Mouse (Mus musculus) limb, embryonic 11.5 days (tissue): Measurements from ENCODE around the gene Pih1d1. TPM values are rescaled to one million over a fixed set of nuclear protein-coding genes. Genes with fewer than 3 reads are reported as not detected.
"Not testable (repeated sequence)": the region's sequence is repeated elsewhere in the genome, so short reads cannot be mapped to it uniquely, and the experiment has no call there.

ENCODE experiments used
- ATAC-seq: fragments of 200-750 bp; cut with Nextera tagmentation; 2 replicates; pipeline ENCODE4 v1.8.0; 2017; ENCODE audit warnings: low read depth; ENCODE audit not compliant: insufficient number of reproducible peaks, low FRiP score, low TSS enrichment
- DNase-seq: peaks from one replicate; pipeline ENCODE4 v3.0.0-alpha.2; 2015; ENCODE audit warnings: low spot score
- H3K27ac ChIP-seq: fragments of 300-500 bp; sonication (generic); replicated peaks from 2 replicates; pipeline ENCODE4 v1.5.1; 2014; ENCODE audit warnings: low read depth, mild to moderate bottlenecking, low read length
- H3K27me3 ChIP-seq: fragments of 300-500 bp; sonication (generic); 2 replicates; pipeline ENCODE4 v1.6.1; 2014; ENCODE audit warnings: mild to moderate bottlenecking, low read length, mixed read lengths; ENCODE audit not compliant: control insufficient read depth, insufficient read depth
- H3K36me3 ChIP-seq: fragments of 300-500 bp; sonication (generic); 2 replicates; pipeline ENCODE4 v1.6.1; 2014; ENCODE audit warnings: mild to moderate bottlenecking, low read length, moderate library complexity, mixed read lengths; ENCODE audit not compliant: control insufficient read depth, insufficient read depth
- H3K4me1 ChIP-seq: fragments of 300-500 bp; sonication (generic); 2 replicates; pipeline ENCODE4 v1.6.1; 2014; ENCODE audit warnings: low read length, mixed read lengths; ENCODE audit not compliant: control insufficient read depth, insufficient read depth
- H3K4me2 ChIP-seq: fragments of 300-500 bp; sonication (generic); 2 replicates; pipeline ENCODE4 v1.6.1; 2014; ENCODE audit warnings: low read depth, mild to moderate bottlenecking, moderate library complexity; ENCODE audit not compliant: severe bottlenecking
- H3K4me3 ChIP-seq: fragments of 300-500 bp; sonication (generic); 2 replicates; pipeline ENCODE4 v1.5.1; 2014; ENCODE audit warnings: low read depth, low read length
- H3K9ac ChIP-seq: fragments of 300-500 bp; sonication (generic); 2 replicates; pipeline ENCODE4 v1.6.1; 2014; ENCODE audit warnings: mild to moderate bottlenecking, low read length
- H3K9me3 ChIP-seq: fragments of 300-500 bp; sonication (generic); 2 replicates; pipeline ENCODE4 v1.6.1; 2016; ENCODE audit warnings: low read length; ENCODE audit not compliant: control insufficient read depth
- WGBS: fragments of 180-500 bp; shearing (Covaris S2); extraction: QIAGEN DNeasy Blood & Tissue Kit; methylation state at CpG from one replicate; pipeline ENCODE4 v1.1.7; 2014; 5-methylcytosine and 5-hydroxymethylcytosine counted together
- polyA plus RNA-seq: library from polyadenylated mRNA; unstranded; fragments of >200 nt; fragmentation: Nextera tagmentation; extraction: Ambion mirVana; gene quantifications from 2 replicates; pipeline ENCODE4 v1.2.1, GENCODE M21; 2014

Gene Pih1d1
- polyA plus RNA-seq, 1 experiment from 2014 or later = 106 TPM

DNA sequence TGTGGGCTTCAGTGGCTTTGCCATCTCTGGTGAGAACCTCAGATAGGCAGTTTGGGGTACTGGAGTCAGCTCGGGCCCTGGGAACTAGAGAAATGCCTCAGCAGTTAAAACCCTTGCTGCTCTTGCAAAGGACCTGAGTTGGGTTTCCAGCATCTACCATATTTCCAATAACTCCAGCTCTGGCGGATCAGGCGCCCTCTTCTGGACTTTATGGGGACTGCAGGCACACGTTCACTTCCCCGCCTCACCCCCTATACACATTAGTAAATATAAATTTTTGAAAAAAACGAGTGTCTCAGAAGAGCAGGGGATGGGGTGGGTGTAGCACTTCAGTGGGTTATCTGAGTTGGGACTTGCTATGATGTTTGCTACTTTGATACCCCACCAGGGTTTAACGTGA, 18.9 kb downstream of the Pih1d1 start:
- peaks cover 17% of the 10 kb centered on the region for H3K9me3 ChIP-seq
- H3K4me2 ChIP-seq = no peak overlapping the region
- no peak for DNase-seq
- no peak overlapping the region for H3K27ac ChIP-seq
- ATAC-seq = no peak
- H3K4me3 ChIP-seq = no peak overlapping the region
- H3K4me1 ChIP-seq = 0 out of 2 replicates have a peak, but pooled peaks cover 3% of the 10 kb centered on the region
- WGBS = 63% methylated on average over 7 of the region's 7 CpGs
- H3K27me3 ChIP-seq = peaks cover 67% of the 10 kb centered on the region
- H3K9ac ChIP-seq = no peak overlapping the region
- H3K36me3 ChIP-seq = no peaks in the 10 kb centered on the region

DNA sequence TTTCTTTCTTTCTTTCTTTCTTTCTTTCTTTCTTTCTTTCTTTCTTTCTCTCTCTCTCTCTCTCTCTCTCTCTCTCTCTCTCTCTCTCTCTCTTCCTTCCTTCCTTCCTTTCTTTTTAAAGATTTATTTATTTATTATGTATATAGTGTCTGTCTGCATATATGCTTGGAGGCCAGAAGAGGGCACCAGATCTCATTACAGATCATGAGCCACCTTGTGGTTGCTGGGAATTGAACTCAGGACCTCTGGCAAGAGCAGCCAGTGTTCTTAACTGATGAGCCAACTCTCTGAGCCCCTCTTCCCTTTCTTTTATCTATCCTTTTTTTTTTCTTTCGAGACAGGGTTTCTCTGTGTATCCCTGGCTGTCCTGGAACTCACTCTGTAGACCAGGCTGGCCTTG, 19.7 kb downstream of the Pih1d1 start:
- not testable (repeated sequence) for H3K4me1 ChIP-seq, H3K9ac ChIP-seq, DNase-seq, ATAC-seq, H3K27ac ChIP-seq, H3K36me3 ChIP-seq, H3K4me3 ChIP-seq, H3K4me2 ChIP-seq
- peaks cover 67% of the 10 kb centered on the region for H3K27me3 ChIP-seq
- H3K9me3 ChIP-seq = peaks cover 17% of the 10 kb centered on the region
- 38% methylated on average over 1 of the region's 1 CpGs for WGBS

DNA sequence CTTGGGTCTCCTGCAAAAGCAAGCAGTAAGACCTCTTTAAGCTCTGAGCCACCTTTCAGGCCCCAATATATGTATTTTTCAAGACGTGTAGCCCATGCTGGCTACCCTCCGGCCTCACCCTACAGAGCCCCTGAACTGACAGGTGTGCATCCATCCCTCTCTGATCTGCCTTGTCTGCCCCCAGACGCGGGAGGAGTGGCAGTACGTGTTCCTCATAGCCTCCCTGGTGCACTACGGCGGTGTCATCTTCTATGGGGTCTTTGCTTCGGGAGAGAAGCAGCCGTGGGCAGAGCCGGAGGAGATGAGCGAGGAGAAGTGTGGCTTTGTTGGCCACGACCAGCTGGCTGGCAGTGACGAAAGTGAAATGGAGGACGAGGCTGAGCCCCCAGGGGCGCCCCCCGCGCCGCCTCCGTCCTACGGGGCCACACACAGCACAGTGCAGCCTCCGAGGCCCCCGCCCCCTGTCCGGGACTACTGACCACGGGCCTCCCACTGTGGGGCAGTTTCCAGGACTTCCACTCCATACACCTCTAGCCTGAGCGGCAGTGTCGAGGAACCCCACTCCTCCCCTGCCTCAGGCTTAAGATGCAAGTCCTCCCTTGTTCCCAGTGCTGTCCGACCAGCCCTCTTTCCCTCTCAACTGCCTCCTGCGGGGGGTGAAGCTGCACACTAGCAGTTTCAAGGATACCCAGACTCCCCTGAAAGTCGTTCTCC, 20.6 kb downstream of the Pih1d1 start:
- DNase-seq (peak; percentile 40), ATAC-seq (no peak)
- H3K9ac ChIP-seq = no peak overlapping the region
- no peak overlapping the region for H3K27ac ChIP-seq
- 0 out of 2 replicates have a peak overlapping the region, but pooled peaks have one; percentile 5 for H3K4me3 ChIP-seq
- no peaks in the 10 kb centered on the region for H3K36me3 ChIP-seq
- WGBS = 7% methylated on average over 25 of the region's 29 CpGs
- 0 out of 2 replicates have a peak, but pooled peaks cover 3% of the 10 kb centered on the region for H3K4me1 ChIP-seq
- H3K9me3 ChIP-seq = peaks cover 9% of the 10 kb centered on the region
- H3K27me3 ChIP-seq = peaks cover 68% of the 10 kb centered on the region
- H3K4me2 ChIP-seq = no peak overlapping the region

DNA sequence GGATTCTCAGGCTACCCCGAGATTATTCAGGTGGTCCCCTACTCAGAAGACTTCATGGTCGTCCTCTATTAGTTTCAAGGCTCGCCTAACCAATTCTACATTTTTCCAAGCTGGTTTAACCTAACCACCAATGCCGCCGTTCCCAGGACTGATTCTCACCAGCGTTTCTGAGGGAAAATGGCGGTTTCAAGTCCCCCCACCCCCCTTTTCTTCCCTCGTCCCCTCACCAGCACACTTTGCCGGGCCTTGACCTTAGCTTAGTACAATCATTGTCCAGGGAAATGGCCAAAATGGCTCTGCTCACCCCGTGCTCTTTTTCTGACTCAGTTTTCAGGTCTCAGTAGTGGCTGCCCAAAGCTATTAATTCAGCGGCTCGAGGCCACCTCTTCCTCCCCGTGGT, 21.3 kb downstream of the Pih1d1 start:
- WGBS = 6% methylated on average over 13 of the region's 13 CpGs
- no peak overlapping the region for H3K9ac ChIP-seq
- no peaks in the 10 kb centered on the region for H3K36me3 ChIP-seq
- peaks cover 74% of the 10 kb centered on the region for H3K27me3 ChIP-seq
- H3K9me3 ChIP-seq = peaks cover 3% of the 10 kb centered on the region; the same call in 1 of the 2 replicates
- H3K4me2 ChIP-seq = no peak overlapping the region
- H3K27ac ChIP-seq = no peak overlapping the region
- DNase-seq (no peak), ATAC-seq (no peak)
- 0 out of 2 replicates have a peak, but pooled peaks cover 3% of the 10 kb centered on the region for H3K4me1 ChIP-seq
- no peak overlapping the region for H3K4me3 ChIP-seq

DNA sequence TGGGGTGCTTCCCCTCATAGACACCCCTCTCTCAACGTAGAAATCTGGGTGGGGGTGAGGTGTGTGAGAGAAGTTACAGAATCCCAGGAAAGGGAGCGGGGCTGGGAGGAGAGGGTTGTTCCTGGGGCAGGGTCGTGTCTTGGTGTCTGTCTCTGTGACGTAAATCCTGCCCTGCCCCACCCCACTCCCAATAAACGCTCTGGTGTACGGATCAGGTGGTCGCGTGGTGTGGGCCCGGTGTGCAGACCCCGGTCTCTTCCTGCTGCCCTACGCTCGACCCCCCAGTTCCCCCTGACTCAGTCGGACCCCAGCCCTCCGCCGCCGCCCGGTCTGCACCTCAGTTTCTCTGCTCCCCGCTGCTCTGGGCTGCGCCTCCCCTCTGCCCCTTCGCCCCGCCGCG, 21.8 kb downstream of the Pih1d1 start:
- Histone ChIP-seq H3K27me3 (peaks cover 79% of the 10 kb centered on the region), H3K27ac (no peak overlapping the region), H3K9me3 (0 out of 2 replicates have a peak, but pooled peaks cover 3% of the 10 kb centered on the region), H3K36me3 (no peaks in the 10 kb centered on the region), H3K9ac (no peak overlapping the region), H3K4me1 (0 out of 2 replicates have a peak, but pooled peaks cover 5% of the 10 kb centered on the region), H3K4me2 (peak overlapping the region; percentile 10), H3K4me3 (peak overlapping the region; percentile 12; the same call in 1 of the 2 replicates)
- no peak for DNase-seq
- ATAC-seq = no peak
- WGBS = 2% methylated on average over 23 of the region's 23 CpGs

DNA sequence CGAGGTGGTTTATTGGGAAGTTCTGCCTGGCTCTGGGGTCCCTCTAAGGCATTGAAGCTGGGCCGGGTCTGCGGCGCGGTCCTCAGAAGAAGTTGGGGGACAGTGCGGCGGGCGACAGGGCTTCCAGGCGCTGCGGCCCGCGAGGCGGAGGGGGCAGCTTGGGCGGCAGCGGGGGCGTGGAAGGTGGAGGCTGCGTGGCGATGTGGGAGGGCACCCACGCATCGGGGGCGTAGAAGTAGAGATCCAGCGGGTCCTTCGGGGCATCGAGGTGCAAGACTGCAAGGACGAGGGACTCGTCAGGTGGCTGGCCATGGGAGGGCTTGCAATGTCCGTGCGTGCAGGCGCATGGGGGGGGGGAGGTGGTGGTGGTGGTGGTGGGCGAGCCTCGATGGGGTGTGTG, 22.3 kb downstream of the Pih1d1 start:
- 2% methylated on average over 28 of the region's 31 CpGs for WGBS
- H3K4me2 ChIP-seq = peak overlapping the region; percentile 10
- H3K36me3 ChIP-seq = no peaks in the 10 kb centered on the region
- DNase-seq = no peak
- H3K27ac ChIP-seq = no peak overlapping the region
- 0 out of 2 replicates have a peak, but pooled peaks cover 8% of the 10 kb centered on the region for H3K4me1 ChIP-seq
- ATAC-seq = no peak
- peaks cover 79% of the 10 kb centered on the region for H3K27me3 ChIP-seq
- no peak overlapping the region for H3K9ac ChIP-seq
- peak overlapping the region; percentile 12; the same call in 1 of the 2 replicates for H3K4me3 ChIP-seq
- 0 out of 2 replicates have a peak, but pooled peaks cover 3% of the 10 kb centered on the region for H3K9me3 ChIP-seq

DNA sequence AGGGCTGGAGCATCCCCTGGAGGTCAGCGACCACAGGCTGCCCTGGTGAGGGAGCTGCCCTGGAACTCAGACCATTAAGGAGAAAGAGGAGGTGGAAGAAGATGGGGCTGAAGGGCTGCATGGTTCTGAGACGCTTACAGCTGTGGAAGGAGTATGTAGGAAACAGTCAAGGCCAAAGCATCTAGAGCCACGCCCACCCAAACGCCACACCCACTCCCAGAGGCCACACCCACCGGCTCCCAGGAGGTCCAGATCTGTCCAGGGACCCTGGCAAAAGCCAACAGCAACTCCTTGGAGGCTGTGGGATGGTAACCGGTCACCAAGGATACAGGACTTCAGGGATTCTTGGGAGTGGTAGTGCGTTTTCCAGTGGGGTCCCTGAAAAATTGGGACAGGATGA, 24.4 kb downstream of the Pih1d1 start:
- Histone ChIP-seq H3K27ac (no peak overlapping the region), H3K4me3 (no peak overlapping the region), H3K9ac (no peak overlapping the region), H3K4me1 (0 out of 2 replicates have a peak, but pooled peaks cover 13% of the 10 kb centered on the region), H3K9me3 (0 out of 2 replicates have a peak, but pooled peaks cover 3% of the 10 kb centered on the region), H3K4me2 (no peak overlapping the region), H3K27me3 (peaks cover 92% of the 10 kb centered on the region), H3K36me3 (no peaks in the 10 kb centered on the region)
- 21% methylated on average over 7 of the region's 7 CpGs for WGBS
- DNase-seq = no peak
- ATAC-seq = no peak

DNA sequence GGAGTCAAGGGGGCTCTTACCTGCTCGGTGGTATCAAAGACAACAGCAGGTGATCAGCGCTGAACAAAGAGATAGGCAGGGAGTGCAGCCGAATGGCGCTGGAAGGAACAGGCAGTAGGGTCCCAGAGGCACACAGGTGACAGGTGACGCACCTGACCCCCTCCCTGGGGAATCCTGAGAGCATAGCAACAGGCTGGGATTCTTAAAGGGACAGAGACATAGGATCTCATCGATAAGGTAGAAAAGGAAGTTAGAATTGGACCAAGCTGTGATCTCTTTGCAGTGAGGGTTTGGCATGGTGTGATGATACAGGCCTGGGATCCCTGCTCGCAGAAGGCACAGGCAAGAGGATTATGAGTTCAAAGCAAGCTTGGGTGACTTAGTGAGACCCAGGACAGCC, 25.4 kb downstream of the Pih1d1 start, which contains the start of gene Gfy:
Gene Gfy, minus strand, starts transcription at position 101 of the 400 bp plus-strand sequence.
- Histone ChIP-seq H3K4me2 (no peak within 1 kb of the TSS), H3K27me3 (peaks cover 97% of the 10 kb centered on the region), H3K4me3 (no peak within 1 kb of the TSS), H3K27ac (no peak within 1 kb of the TSS), H3K36me3 (no peaks in the 10 kb centered on the region), H3K9ac (no peak within 1 kb of the TSS), H3K4me1 (0 out of 2 replicates have a peak, but pooled peaks cover 13% of the 10 kb centered on the region), H3K9me3 (0 out of 2 replicates have a peak, but pooled peaks cover 3% of the 10 kb centered on the region)
- ATAC-seq (no peak), DNase-seq (no peak)
- 24% methylated on average over 7 of the region's 7 CpGs for WGBS
